Mouse (Mus musculus): Measurements from ENCODE around the gene Fam160b1. TPM values are rescaled to one million over a fixed set of nuclear protein-coding genes. Genes with fewer than 3 reads are reported as not detected.

Fam160b1 gene
- polyA plus RNA-seq, 1 experiment: 13.7 TPM

GRCm38 (mm10) chr19:57361131-57361938 lies 855 bp downstream of the Fam160b1 start:
- H3K4me1 ChIP-seq (ENCODE audit: control insufficient read depth, insufficient read depth, low read length): peaks cover 25% of the 10 kb centered on the region
- no peak for TF ChIP-seq CTCF (IDR thresholded peaks at IDR 0.05; ENCODE audit: control insufficient read depth, insufficient read depth, insufficient replicate concordance, low read depth, low read length)
- TF ChIP-seq POLR2A (IDR thresholded peaks at IDR 0.05; ENCODE audit: control insufficient read depth, low read depth, low read length): peak; percentile 21; the same call in 1 of the 2 replicates
- H3K27me3 ChIP-seq (ENCODE audit: control insufficient read depth, insufficient read depth, low read length): no peaks in the 10 kb centered on the region
- peak overlapping the region; percentile 84 for H3K27ac ChIP-seq (ENCODE audit: control insufficient read depth, insufficient read depth, low read depth, low read length)
- H3K4me3 ChIP-seq (ENCODE audit: control insufficient read depth, low read depth, low read length): peak overlapping the region; percentile 86
- H3K36me3 ChIP-seq (ENCODE audit: control insufficient read depth, insufficient read depth, low read length): no peaks in the 10 kb centered on the region

DNA sequence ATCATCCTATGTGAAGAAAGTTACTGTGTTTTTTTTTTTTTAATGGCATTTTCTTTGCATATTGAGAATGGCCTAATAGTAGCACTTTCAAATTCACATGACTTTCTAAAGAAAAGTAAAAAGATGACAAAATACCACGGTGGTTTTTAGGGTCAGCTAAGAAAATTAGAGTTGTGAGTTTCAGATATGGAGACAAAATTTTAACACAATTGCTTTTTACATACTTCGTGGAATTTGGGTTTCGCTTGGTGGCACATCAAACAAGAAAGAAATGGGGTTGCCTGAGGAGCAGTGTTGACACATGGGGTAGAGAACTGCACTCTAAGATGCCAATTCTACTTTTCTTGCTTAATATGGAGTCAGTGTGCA lies 1.4 kb downstream of the Fam160b1 start:
- H3K4me3 ChIP-seq (ENCODE audit: control insufficient read depth, low read depth, low read length): peak overlapping the region; percentile 86
- H3K27ac ChIP-seq (ENCODE audit: control insufficient read depth, insufficient read depth, low read depth, low read length): peak overlapping the region; percentile 84; the same call in 1 of the 2 replicates
- no peaks in the 10 kb centered on the region for H3K27me3 ChIP-seq (ENCODE audit: control insufficient read depth, insufficient read depth, low read length)
- H3K36me3 ChIP-seq (ENCODE audit: control insufficient read depth, insufficient read depth, low read length): no peaks in the 10 kb centered on the region
- peaks cover 25% of the 10 kb centered on the region for H3K4me1 ChIP-seq (ENCODE audit: control insufficient read depth, insufficient read depth, low read length)
- no peak for TF ChIP-seq POLR2A (IDR thresholded peaks at IDR 0.05; ENCODE audit: control insufficient read depth, low read depth, low read length)
- no peak for TF ChIP-seq CTCF (IDR thresholded peaks at IDR 0.05; ENCODE audit: control insufficient read depth, insufficient read depth, insufficient replicate concordance, low read depth, low read length)

GRCm38 (mm10) chr19:57362586-57362985 lies 2.1 kb downstream of the Fam160b1 start:
- Histone ChIP-seq H3K36me3 (ENCODE audit: control insufficient read depth, insufficient read depth, low read length) (no peaks in the 10 kb centered on the region), H3K4me1 (ENCODE audit: control insufficient read depth, insufficient read depth, low read length) (peaks cover 25% of the 10 kb centered on the region), H3K27ac (ENCODE audit: control insufficient read depth, insufficient read depth, low read depth, low read length) (0 out of 2 replicates have a peak overlapping the region, but pooled peaks have one; percentile 10), H3K4me3 (ENCODE audit: control insufficient read depth, low read depth, low read length) (peak overlapping the region; percentile 52), H3K27me3 (ENCODE audit: control insufficient read depth, insufficient read depth, low read length) (no peaks in the 10 kb centered on the region)
- TF ChIP-seq POLR2A (IDR thresholded peaks at IDR 0.05; ENCODE audit: control insufficient read depth, low read depth, low read length): no peak
- no peak for TF ChIP-seq CTCF (IDR thresholded peaks at IDR 0.05; ENCODE audit: control insufficient read depth, insufficient read depth, insufficient replicate concordance, low read depth, low read length)

DNA sequence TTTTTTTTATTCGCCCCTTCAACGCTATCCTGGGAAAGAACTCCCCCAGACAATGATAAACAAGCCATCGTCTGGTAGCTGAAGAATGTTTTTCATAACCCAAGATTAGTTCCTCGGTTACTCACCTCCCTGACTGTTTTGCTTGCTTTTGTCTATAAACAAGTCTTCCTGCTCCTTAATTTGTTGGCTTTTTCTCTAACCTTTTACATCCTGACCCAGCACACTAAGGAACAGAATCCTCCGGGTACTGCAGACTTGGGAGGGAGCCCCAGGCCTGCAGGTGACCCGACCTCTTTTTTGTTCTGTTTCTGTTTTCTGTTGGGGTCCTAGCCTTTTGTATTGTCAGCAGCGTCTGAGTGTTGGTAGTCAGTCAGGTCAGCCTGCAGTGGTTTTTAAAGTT lies 2.6 kb downstream of the Fam160b1 start:
- H3K27me3 ChIP-seq (ENCODE audit: control insufficient read depth, insufficient read depth, low read length): no peaks in the 10 kb centered on the region
- peaks cover 25% of the 10 kb centered on the region for H3K4me1 ChIP-seq (ENCODE audit: control insufficient read depth, insufficient read depth, low read length)
- peak overlapping the region; percentile 10; the same call in 1 of the 2 replicates for H3K27ac ChIP-seq (ENCODE audit: control insufficient read depth, insufficient read depth, low read depth, low read length)
- no peaks in the 10 kb centered on the region for H3K36me3 ChIP-seq (ENCODE audit: control insufficient read depth, insufficient read depth, low read length)
- no peak for TF ChIP-seq POLR2A (IDR thresholded peaks at IDR 0.05; ENCODE audit: control insufficient read depth, low read depth, low read length)
- no peak for TF ChIP-seq CTCF (IDR thresholded peaks at IDR 0.05; ENCODE audit: control insufficient read depth, insufficient read depth, insufficient replicate concordance, low read depth, low read length)
- peak overlapping the region; percentile 52; the same call in 1 of the 2 replicates for H3K4me3 ChIP-seq (ENCODE audit: control insufficient read depth, low read depth, low read length)

- H3K4me3 ChIP-seq (ENCODE audit: control insufficient read depth, low read depth, low read length): no peak overlapping the region
- H3K4me1 ChIP-seq (ENCODE audit: control insufficient read depth, insufficient read depth, low read length): peaks cover 21% of the 10 kb centered on the region
- TF ChIP-seq POLR2A (IDR thresholded peaks at IDR 0.05; ENCODE audit: control insufficient read depth, low read depth, low read length): no peak
- no peak for TF ChIP-seq CTCF (IDR thresholded peaks at IDR 0.05; ENCODE audit: control insufficient read depth, insufficient read depth, insufficient replicate concordance, low read depth, low read length)
- no peaks in the 10 kb centered on the region for H3K36me3 ChIP-seq (ENCODE audit: control insufficient read depth, insufficient read depth, low read length)
- no peak overlapping the region for H3K27ac ChIP-seq (ENCODE audit: control insufficient read depth, insufficient read depth, low read depth, low read length)
- no peaks in the 10 kb centered on the region for H3K27me3 ChIP-seq (ENCODE audit: control insufficient read depth, insufficient read depth, low read length)
Measured at GRCm38 (mm10) chr19:57363538-57363937, 3.1 kb downstream of the Fam160b1 start.

DNA sequence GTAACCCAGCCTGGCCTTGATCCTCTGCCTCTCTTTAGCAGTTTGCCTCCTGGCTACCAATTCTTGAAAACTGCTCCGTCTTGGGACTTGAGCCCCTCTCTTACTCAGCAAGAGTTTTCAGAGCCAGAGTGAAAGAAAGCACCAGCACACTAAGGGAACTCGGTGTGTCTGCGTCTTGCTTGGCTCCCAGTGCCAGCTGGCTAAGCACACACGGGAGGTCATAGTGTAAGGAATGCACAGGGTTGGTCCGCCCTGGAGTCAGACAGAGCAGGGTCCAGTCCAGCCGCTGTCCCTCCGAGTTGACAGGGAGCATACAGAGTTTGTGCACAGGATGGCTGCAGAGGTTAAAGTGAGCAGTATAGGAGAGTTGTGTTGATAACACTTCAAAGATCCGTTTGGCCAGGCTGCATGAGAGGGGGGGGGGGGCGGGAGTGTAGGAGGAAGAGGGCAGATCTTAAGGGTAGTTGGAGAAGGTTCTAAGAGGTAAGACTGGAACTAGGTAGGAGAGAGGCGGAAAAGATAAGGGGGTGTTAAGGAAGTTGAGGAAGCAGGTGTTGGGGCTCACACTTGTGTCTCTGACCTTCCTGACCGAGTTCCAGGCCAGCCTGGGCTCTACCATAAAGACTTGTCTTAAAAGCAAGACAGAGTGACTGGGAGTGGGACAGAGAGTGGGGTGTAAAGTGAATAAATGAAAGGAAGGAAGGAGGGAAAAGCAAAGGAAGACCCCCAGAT lies 4.6 kb downstream of the Fam160b1 start:
- H3K36me3 ChIP-seq (ENCODE audit: control insufficient read depth, insufficient read depth, low read length): no peaks in the 10 kb centered on the region
- H3K27me3 ChIP-seq (ENCODE audit: control insufficient read depth, insufficient read depth, low read length): no peaks in the 10 kb centered on the region
- TF ChIP-seq POLR2A (IDR thresholded peaks at IDR 0.05; ENCODE audit: control insufficient read depth, low read depth, low read length): no peak
- TF ChIP-seq CTCF (IDR thresholded peaks at IDR 0.05; ENCODE audit: control insufficient read depth, insufficient read depth, insufficient replicate concordance, low read depth, low read length): no peak
- peak overlapping the region; percentile 68 for H3K27ac ChIP-seq (ENCODE audit: control insufficient read depth, insufficient read depth, low read depth, low read length)
- H3K4me1 ChIP-seq (ENCODE audit: control insufficient read depth, insufficient read depth, low read length): peaks cover 13% of the 10 kb centered on the region
- H3K4me3 ChIP-seq (ENCODE audit: control insufficient read depth, low read depth, low read length): no peak overlapping the region

DNA sequence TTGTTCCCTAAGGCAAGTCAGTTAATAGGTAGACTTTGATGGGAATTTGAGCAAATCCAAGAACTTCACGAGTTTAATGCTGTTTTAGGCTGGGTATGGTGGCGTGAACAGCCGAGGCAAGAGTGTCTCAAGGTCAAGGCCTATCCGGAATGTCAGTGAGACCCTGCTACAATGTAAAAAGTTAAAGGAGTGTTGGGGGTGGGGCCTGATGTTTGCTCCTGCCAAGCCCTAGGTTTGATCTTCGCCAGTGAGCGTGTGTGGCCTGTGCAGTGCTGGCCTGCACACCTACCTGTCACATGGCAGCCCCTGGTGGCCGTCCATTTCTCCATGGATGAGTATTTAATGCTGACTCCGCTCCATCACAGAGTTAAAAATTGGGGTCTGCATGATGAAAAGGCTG lies 5.5 kb downstream of the Fam160b1 start:
- no peak for TF ChIP-seq CTCF (IDR thresholded peaks at IDR 0.05; ENCODE audit: control insufficient read depth, insufficient read depth, insufficient replicate concordance, low read depth, low read length)
- TF ChIP-seq POLR2A (IDR thresholded peaks at IDR 0.05; ENCODE audit: control insufficient read depth, low read depth, low read length): no peak
- Histone ChIP-seq H3K27ac (ENCODE audit: control insufficient read depth, insufficient read depth, low read depth, low read length) (no peak overlapping the region), H3K4me1 (ENCODE audit: control insufficient read depth, insufficient read depth, low read length) (peaks cover 13% of the 10 kb centered on the region), H3K27me3 (ENCODE audit: control insufficient read depth, insufficient read depth, low read length) (no peaks in the 10 kb centered on the region), H3K36me3 (ENCODE audit: control insufficient read depth, insufficient read depth, low read length) (no peaks in the 10 kb centered on the region), H3K4me3 (ENCODE audit: control insufficient read depth, low read depth, low read length) (no peak overlapping the region)

Measured in testis, adult 2 months (tissue).